Mouse (Mus musculus) cortical plate, adult 2 months (tissue): ENCODE data around the gene Was.
"Not testable (repeated sequence)": the region's sequence is repeated elsewhere in the genome, so short reads cannot be mapped to it uniquely, and the experiment has no call there.

ENCODE experiments used
- CTCF ChIP-seq: fragments of 200-500 bp; IDR thresholded peaks from 2 replicates; pipeline ENCODE4 v1.5.1; 2011; ENCODE audit warnings: mild to moderate bottlenecking, control low read depth, low read length; ENCODE audit not compliant: insufficient read depth; ENCODE audit errors: extremely low read depth
- POLR2A ChIP-seq: fragments of 200-500 bp; IDR thresholded peaks from 2 replicates; pipeline ENCODE4 v1.6.1; 2011; ENCODE audit warnings: mild to moderate bottlenecking, low read length, control low read depth; ENCODE audit not compliant: insufficient read depth; ENCODE audit errors: extremely low read depth

DNA sequence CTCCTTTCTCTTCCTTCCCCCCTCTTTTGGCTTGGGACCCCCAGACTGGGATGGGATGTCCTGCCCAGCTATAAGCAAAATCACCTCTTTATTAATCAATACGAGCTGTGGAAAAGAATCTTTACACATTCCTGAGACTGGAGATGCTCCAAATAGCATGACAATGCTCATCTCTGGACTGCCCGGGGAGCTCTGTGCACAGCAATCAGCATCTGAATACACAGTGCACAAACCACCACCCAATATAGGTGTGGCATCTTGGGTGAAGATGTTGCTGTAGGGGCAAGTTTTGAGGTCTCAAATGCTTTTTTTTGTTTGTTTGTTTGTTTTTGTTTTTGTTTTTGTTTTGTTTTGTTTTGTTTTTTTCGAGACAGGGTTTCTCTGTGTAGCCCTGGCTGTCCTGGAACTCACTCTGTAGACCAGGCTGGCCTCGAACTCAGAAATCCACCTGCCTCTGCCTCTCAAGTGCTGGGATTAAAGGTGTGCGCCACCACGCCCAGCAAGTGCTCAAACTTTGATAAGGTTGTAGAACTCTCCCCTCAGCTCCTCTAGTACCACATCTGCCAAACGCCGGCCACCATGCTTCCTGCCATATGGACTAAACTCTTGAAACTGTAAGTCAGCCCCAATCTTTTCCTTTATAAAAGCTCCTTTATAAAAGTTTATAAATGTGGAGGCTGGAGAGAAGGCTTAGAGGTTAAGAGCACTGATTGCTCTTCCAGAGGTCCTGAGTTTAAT is 39.1 kb downstream of the Was start:
- not testable (repeated sequence) for TF ChIP-seq CTCF, POLR2A
